Mouse (Mus musculus) cerebellum, postnatal 36 days (tissue): ENCODE results near the gene Plxna4.
A peak's percentile ranks its signal among the peaks of the same experiment; 100 is the strongest.

ENCODE experiments used
- DNase-seq, 2 experiments: peaks; one replicate each; pipeline ENCODE4 v3.0.0; 2021 to 2022; ENCODE audit warnings: mixed read lengths in 2 of 2

Plxna4 gene

GRCm38 (mm10) chr6:32144771-32145170 lies 443.2 kb downstream of the Plxna4 start:
- DNase-seq = no peak

- no peak for DNase-seq
Observed at GRCm38 (mm10) chr6:32139537-32139936, 448.5 kb downstream of the Plxna4 start.

GRCm38 (mm10) chr6:32126914-32127313 lies 461.1 kb downstream of the Plxna4 start:
- DNase-seq = no peak

- peak in 1 of 2 experiments; percentile 8 for DNase-seq
Observed at GRCm38 (mm10) chr6:32122584-32123265, 465.3 kb downstream of the Plxna4 start.

GRCm38 (mm10) chr6:32120931-32121330 lies 467.1 kb downstream of the Plxna4 start:
- no peak for DNase-seq

GRCm38 (mm10) chr6:32109207-32109606 lies 478.8 kb downstream of the Plxna4 start:
- DNase-seq = no peak

GRCm38 (mm10) chr6:32105547-32106275 lies 482.3 kb downstream of the Plxna4 start:
- DNase-seq = peak in 1 of 2 experiments; percentile 2
